Mouse (Mus musculus) left cerebral cortex, adult 6 months (tissue): ENCODE measurements around the gene Cbr1. TPM values are rescaled to one million over a fixed set of nuclear protein-coding genes. Genes with fewer than 3 reads are reported as not detected.

Experiments used
- long read RNA-seq, 2 experiments: library from polyadenylated mRNA; unstranded; transcript quantifications; one replicate each; pipeline ENCODE4 v2.0.0; 2019 to 2020
- polyA plus RNA-seq: library from polyadenylated mRNA; unstranded; fragments of <200 nt; fragmentation: Nextera tagmentation; gene quantifications from 2 replicates; pipeline ENCODE4 v1.2.3, GENCODE M21; 2021

The Cbr1 gene
- polyA plus RNA-seq, result 96.0 and 120 TPM in 2 replicates
- long read RNA-seq, experiment 1, transcript Cbr1-201 (3 exons, 1,237 nt), result major isoform, 131 of 146 reads
- long read RNA-seq, experiment 1, partial matches to known transcripts, result 6 of 146 reads
- long read RNA-seq, experiment 1, other reads (novel, unspliced or antisense), result 9 of 146 reads
- long read RNA-seq, experiment 2, transcript Cbr1-201 (3 exons, 1,237 nt), result major isoform, 130 of 136 reads
- long read RNA-seq, experiment 2, partial matches to known transcripts, result 0 of 136 reads
- long read RNA-seq, experiment 2, other reads (novel, unspliced or antisense), result 5 of 136 reads

DNA sequence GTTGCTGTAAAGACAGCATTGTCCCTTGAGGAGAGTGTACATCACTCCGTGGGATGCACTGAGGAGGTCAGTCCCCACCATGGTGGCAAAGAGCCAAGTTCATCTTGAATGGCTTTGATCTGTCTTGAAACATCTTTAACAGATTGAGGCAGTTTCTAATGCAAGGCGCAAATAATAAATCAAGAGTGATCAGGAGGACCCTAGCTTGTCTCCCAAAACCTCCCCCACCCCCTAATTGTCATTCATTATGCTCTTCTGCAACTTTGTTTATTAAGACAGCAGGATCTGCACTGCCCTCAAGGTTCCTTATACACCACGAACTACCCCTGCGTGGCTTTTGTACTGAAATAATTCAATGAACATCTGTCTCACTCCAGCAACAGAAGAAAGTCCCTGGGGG lies at the start of gene Cbr1:
Cbr1 (plus strand) TSS at position 301 of the 400 bp plus-strand sequence.

GRCm38 (mm10) chr16:93603439-93604212 lies 2.0 kb upstream of the Cbr1 start, which contains the start of gene Setd4:
Gene Setd4, minus strand, starts transcription at chr16:93604063.

DNA sequence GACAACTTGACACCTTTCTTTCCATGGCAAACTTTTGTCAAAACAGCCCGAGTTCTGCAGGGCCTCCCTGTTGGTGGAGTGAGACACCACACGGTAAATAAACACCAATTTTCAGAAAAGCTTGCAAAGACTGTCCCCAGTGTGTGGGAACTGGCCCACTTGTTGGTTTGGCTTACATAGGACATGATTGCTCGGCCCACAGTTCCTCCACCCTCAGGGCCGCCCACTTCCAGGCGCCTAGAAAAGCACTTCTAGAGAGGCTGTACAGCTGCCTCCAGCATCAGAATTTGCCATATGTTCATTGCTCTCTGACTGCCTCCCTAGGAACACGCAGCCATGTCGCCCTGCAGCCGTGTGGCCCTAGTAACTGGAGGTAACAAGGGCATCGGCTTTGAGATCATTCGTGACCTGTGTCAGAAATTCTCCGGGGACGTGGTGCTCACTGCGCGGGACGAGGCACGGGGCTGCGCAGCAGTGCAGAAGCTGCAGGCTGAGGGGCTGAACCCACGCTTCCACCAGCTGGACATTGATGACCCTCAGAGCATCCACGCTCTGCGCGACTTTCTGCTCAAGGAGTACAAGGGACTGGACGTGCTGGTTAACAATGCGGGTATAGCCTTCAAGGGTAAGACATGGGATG lies 22.2 kb downstream of the Cbr1 start, which contains the start of gene Gm5678:
Gm5678 (plus strand) TSS at position 337 of the 640 bp plus-strand sequence.

Other genes with a start within 250 kb of the Cbr1 start
- 3.0 and 3.1 TPM in 2 replicates for gene Setd4, start 1.8 kb upstream of the Cbr1 start, polyA plus RNA-seq
- 0.49 and 1.2 TPM in 2 replicates for gene Gm5678, start 22.2 kb downstream of the Cbr1 start, polyA plus RNA-seq
- gene Cbr3, start 77.4 kb downstream of the Cbr1 start, polyA plus RNA-seq, result 17.9 and 23.6 TPM in 2 replicates
- gene Dop1b, start 106.1 kb downstream of the Cbr1 start, polyA plus RNA-seq, result 25.3 and 26.1 TPM in 2 replicates
- 6.6 and 19.1 TPM in 2 replicates for gene Morc3, start 226.3 kb downstream of the Cbr1 start, polyA plus RNA-seq